Mouse (Mus musculus): ENCODE data around the gene Dgcr8. TPM values are rescaled to one million over a fixed set of nuclear protein-coding genes. Genes with fewer than 3 reads are reported as not detected.

The Dgcr8 gene
- polyA plus RNA-seq, 2 experiments, result 35.0 to 79.7 TPM

- H3K27ac ChIP-seq (replicated peaks; ENCODE audit: low read depth, low read length), result no peak overlapping the region
- no peak overlapping the region for H3K4me2 ChIP-seq (replicated peaks; ENCODE audit: low read depth, low read length, severe bottlenecking)
- TF ChIP-seq POLR2A (IDR thresholded peaks at IDR 0.05; ENCODE audit: borderline replicate concordance, extremely low read depth, insufficient read depth, insufficient read length), result no peak
- 64% methylated on average over 11 of the region's 11 CpGs for WGBS
- peaks cover 20% of the 10 kb centered on the region for H3K4me1 ChIP-seq (ENCODE audit: control insufficient read depth, insufficient read depth, low read length)
- H3K27me3 ChIP-seq (ENCODE audit: control insufficient read depth, insufficient read depth, low read length), result no peaks in the 10 kb centered on the region
- DNase-seq (ENCODE audit: low spot score), result no peak
- no peak overlapping the region for H3K9ac ChIP-seq (ENCODE audit: low read depth, low read length, severe bottlenecking)
- no peak for ATAC-seq (ENCODE audit: low FRiP score, low read depth)
- H3K9me3 ChIP-seq (ENCODE audit: control insufficient read depth, low read length), result no peaks in the 10 kb centered on the region
- peaks cover 44% of the 10 kb centered on the region for H3K36me3 ChIP-seq (ENCODE audit: control insufficient read depth, insufficient read depth, low read length)
- no peak overlapping the region for H3K4me3 ChIP-seq (replicated peaks; ENCODE audit: low read length)
Observed at GRCm38 (mm10) chr16:18229622-18230021, 59.4 kb downstream of the Dgcr8 start.

GRCm38 (mm10) chr16:18228856-18229255, 60.2 kb downstream of the Dgcr8 start:
- DNase-seq (ENCODE audit: low spot score) (no peak), ATAC-seq (ENCODE audit: low FRiP score, low read depth) (no peak)
- TF ChIP-seq POLR2A (IDR thresholded peaks at IDR 0.05; ENCODE audit: borderline replicate concordance, extremely low read depth, insufficient read depth, insufficient read length), result no peak
- Histone ChIP-seq H3K27ac (replicated peaks; ENCODE audit: low read depth, low read length) (no peak overlapping the region), H3K27me3 (ENCODE audit: control insufficient read depth, insufficient read depth, low read length) (no peaks in the 10 kb centered on the region), H3K4me2 (replicated peaks; ENCODE audit: low read depth, low read length, severe bottlenecking) (no peak overlapping the region), H3K9ac (ENCODE audit: low read depth, low read length, severe bottlenecking) (no peak overlapping the region), H3K9me3 (ENCODE audit: control insufficient read depth, low read length) (no peaks in the 10 kb centered on the region), H3K4me3 (replicated peaks; ENCODE audit: low read length) (no peak overlapping the region), H3K4me1 (ENCODE audit: control insufficient read depth, insufficient read depth, low read length) (peaks cover 15% of the 10 kb centered on the region), H3K36me3 (ENCODE audit: control insufficient read depth, insufficient read depth, low read length) (peaks cover 52% of the 10 kb centered on the region)
- WGBS, result 89% methylated on average over 4 of the region's 4 CpGs

GRCm38 (mm10) chr16:18227897-18228422, 61.1 kb downstream of the Dgcr8 start:
- H3K4me3 ChIP-seq (replicated peaks; ENCODE audit: low read length), result no peak overlapping the region
- H3K9ac ChIP-seq (ENCODE audit: low read depth, low read length, severe bottlenecking), result no peak overlapping the region
- no peaks in the 10 kb centered on the region for H3K27me3 ChIP-seq (ENCODE audit: control insufficient read depth, insufficient read depth, low read length)
- ATAC-seq (ENCODE audit: low FRiP score, low read depth) (no peak), DNase-seq (ENCODE audit: low spot score) (no peak)
- 87% methylated on average over 20 of the region's 20 CpGs for WGBS
- H3K27ac ChIP-seq (replicated peaks; ENCODE audit: low read depth, low read length), result no peak overlapping the region
- peaks cover 61% of the 10 kb centered on the region for H3K36me3 ChIP-seq (ENCODE audit: control insufficient read depth, insufficient read depth, low read length)
- H3K4me2 ChIP-seq (replicated peaks; ENCODE audit: low read depth, low read length, severe bottlenecking), result no peak overlapping the region
- H3K9me3 ChIP-seq (ENCODE audit: control insufficient read depth, low read length), result no peaks in the 10 kb centered on the region
- H3K4me1 ChIP-seq (ENCODE audit: control insufficient read depth, insufficient read depth, low read length), result peaks cover 10% of the 10 kb centered on the region; the same call in 1 of the 2 replicates
- no peak for TF ChIP-seq POLR2A (IDR thresholded peaks at IDR 0.05; ENCODE audit: borderline replicate concordance, extremely low read depth, insufficient read depth, insufficient read length)

GRCm38 (mm10) chr16:18227187-18227586, 61.9 kb downstream of the Dgcr8 start:
- H3K9me3 ChIP-seq (ENCODE audit: control insufficient read depth, low read length), result no peaks in the 10 kb centered on the region
- H3K9ac ChIP-seq (ENCODE audit: low read depth, low read length, severe bottlenecking), result no peak overlapping the region
- DNase-seq (ENCODE audit: low spot score) (no peak), ATAC-seq (ENCODE audit: low FRiP score, low read depth) (no peak)
- 88% methylated on average over 13 of the region's 13 CpGs for WGBS
- peaks cover 69% of the 10 kb centered on the region for H3K36me3 ChIP-seq (ENCODE audit: control insufficient read depth, insufficient read depth, low read length)
- H3K4me1 ChIP-seq (ENCODE audit: control insufficient read depth, insufficient read depth, low read length), result peaks cover 10% of the 10 kb centered on the region; the same call in 1 of the 2 replicates
- no peak overlapping the region for H3K4me3 ChIP-seq (replicated peaks; ENCODE audit: low read length)
- no peaks in the 10 kb centered on the region for H3K27me3 ChIP-seq (ENCODE audit: control insufficient read depth, insufficient read depth, low read length)
- no peak for TF ChIP-seq POLR2A (IDR thresholded peaks at IDR 0.05; ENCODE audit: borderline replicate concordance, extremely low read depth, insufficient read depth, insufficient read length)
- H3K27ac ChIP-seq (replicated peaks; ENCODE audit: low read depth, low read length), result no peak overlapping the region
- no peak overlapping the region for H3K4me2 ChIP-seq (replicated peaks; ENCODE audit: low read depth, low read length, severe bottlenecking)

- ATAC-seq (ENCODE audit: low FRiP score, low read depth) (no peak), DNase-seq (ENCODE audit: low spot score) (no peak)
- Histone ChIP-seq H3K27me3 (ENCODE audit: control insufficient read depth, insufficient read depth, low read length) (no peaks in the 10 kb centered on the region), H3K4me1 (ENCODE audit: control insufficient read depth, insufficient read depth, low read length) (peaks cover 11% of the 10 kb centered on the region), H3K9me3 (ENCODE audit: control insufficient read depth, low read length) (no peaks in the 10 kb centered on the region), H3K27ac (replicated peaks; ENCODE audit: low read depth, low read length) (no peak overlapping the region), H3K36me3 (ENCODE audit: control insufficient read depth, insufficient read depth, low read length) (peaks cover 60% of the 10 kb centered on the region), H3K9ac (ENCODE audit: low read depth, low read length, severe bottlenecking) (no peak overlapping the region), H3K4me2 (replicated peaks; ENCODE audit: low read depth, low read length, severe bottlenecking) (no peak overlapping the region), H3K4me3 (replicated peaks; ENCODE audit: low read length) (no peak overlapping the region)
- no peak for TF ChIP-seq POLR2A (IDR thresholded peaks at IDR 0.05; ENCODE audit: borderline replicate concordance, extremely low read depth, insufficient read depth, insufficient read length)
- 83% methylated on average over 10 of the region's 11 CpGs for WGBS
Observed at GRCm38 (mm10) chr16:18222188-18222587, 66.9 kb downstream of the Dgcr8 start.

- no peak for TF ChIP-seq POLR2A (IDR thresholded peaks at IDR 0.05; ENCODE audit: borderline replicate concordance, extremely low read depth, insufficient read depth, insufficient read length)
- no peak overlapping the region for H3K9ac ChIP-seq (ENCODE audit: low read depth, low read length, severe bottlenecking)
- no peak overlapping the region for H3K4me3 ChIP-seq (replicated peaks; ENCODE audit: low read length)
- DNase-seq (ENCODE audit: low spot score) (no peak), ATAC-seq (ENCODE audit: low FRiP score, low read depth) (no peak)
- H3K27me3 ChIP-seq (ENCODE audit: control insufficient read depth, insufficient read depth, low read length), result no peaks in the 10 kb centered on the region
- H3K9me3 ChIP-seq (ENCODE audit: control insufficient read depth, low read length), result no peaks in the 10 kb centered on the region
- no peak overlapping the region for H3K4me2 ChIP-seq (replicated peaks; ENCODE audit: low read depth, low read length, severe bottlenecking)
- peaks cover 11% of the 10 kb centered on the region for H3K4me1 ChIP-seq (ENCODE audit: control insufficient read depth, insufficient read depth, low read length)
- 92% methylated on average over 4 of the region's 11 CpGs for WGBS
- no peak overlapping the region for H3K27ac ChIP-seq (replicated peaks; ENCODE audit: low read depth, low read length)
- peaks cover 54% of the 10 kb centered on the region for H3K36me3 ChIP-seq (ENCODE audit: control insufficient read depth, insufficient read depth, low read length)
Observed at GRCm38 (mm10) chr16:18221543-18221898, 67.5 kb downstream of the Dgcr8 start.

Data from limb, embryonic 14.5 days (tissue).